Mouse (Mus musculus): ENCODE measurements around the gene Fam110c. TPM values are rescaled to one million over a fixed set of nuclear protein-coding genes. Genes with fewer than 3 reads are reported as not detected.
"Not testable (repeated sequence)": the region's sequence is repeated elsewhere in the genome, so short reads cannot be mapped to it uniquely, and the experiment has no call there.

Fam110c gene
- polyA plus RNA-seq (2016; fragmentation: Nextera tagmentation; extraction: Ambion mirVana), result 0.81 and 1.2 TPM in 2 replicates

- peak within 1 kb of the TSS; percentile 66 for H3K9ac ChIP-seq
- H3K4me3 ChIP-seq, result peak within 1 kb of the TSS; percentile 60
- no peaks in the 10 kb centered on the region for H3K36me3 ChIP-seq
- WGBS, result 2% methylated on average over 50 of the region's 50 CpGs
- peak within 1 kb of the TSS; percentile 97 for H3K4me2 ChIP-seq
- peaks cover 17% of the 10 kb centered on the region for H3K4me1 ChIP-seq (replicated peaks)
- ATAC-seq (ENCODE audit: insufficient number of reproducible peaks, low FRiP score), result peak; percentile 65
- no peaks in the 10 kb centered on the region for H3K9me3 ChIP-seq (replicated peaks)
- H3K27ac ChIP-seq (ENCODE audit: poor library complexity, severe bottlenecking), result no peak within 1 kb of the TSS
- peaks cover 34% of the 10 kb centered on the region for H3K27me3 ChIP-seq (replicated peaks)
Measured at GRCm38 (mm10) chr12:31073412-31074354, at the start of gene Fam110c. Fam110c (plus strand) TSS chr12:31073861.

DNA sequence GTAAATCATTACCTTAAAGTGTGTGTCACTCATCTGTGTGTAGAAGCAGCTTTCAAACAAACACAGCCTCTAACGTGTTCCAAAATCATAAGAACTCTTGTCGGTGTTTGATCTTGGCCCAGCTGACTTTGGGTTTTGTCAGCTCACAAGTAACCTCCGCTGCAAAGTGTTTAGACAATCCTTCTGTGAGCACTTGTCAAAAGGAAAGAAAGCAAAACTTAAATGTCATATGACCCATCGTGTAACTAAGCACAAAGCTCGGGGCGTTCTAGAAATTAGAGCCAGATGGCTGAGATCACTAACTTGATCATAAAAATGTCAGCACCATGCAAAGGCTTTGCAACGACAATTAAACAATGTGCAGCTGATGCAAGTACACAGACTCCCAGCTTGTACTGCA, 47.2 kb upstream of the Fam110c start:
- no peak for ATAC-seq (ENCODE audit: insufficient number of reproducible peaks, low FRiP score)
- no peak overlapping the region for H3K4me2 ChIP-seq

DNA sequence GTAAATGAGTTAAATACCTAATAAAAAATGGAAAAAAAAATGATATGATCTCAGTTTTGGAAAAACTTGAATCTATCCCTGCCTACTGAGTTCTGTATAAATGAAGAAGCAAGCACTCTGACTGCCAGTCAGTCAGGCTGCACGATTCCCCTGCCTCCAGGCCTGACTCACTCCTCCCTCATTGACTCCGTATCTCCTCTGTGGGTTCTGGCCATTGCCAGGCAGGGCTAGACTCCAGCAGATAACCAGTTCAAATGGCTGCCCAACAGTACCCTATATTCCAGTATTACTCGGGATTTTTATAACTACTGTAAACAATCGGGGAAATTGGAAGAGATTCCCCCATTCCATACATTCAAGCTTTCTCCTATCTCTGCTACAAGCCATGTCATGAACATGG, 21.6 kb upstream of the Fam110c start:
- ATAC-seq (ENCODE audit: insufficient number of reproducible peaks, low FRiP score), result no peak
- H3K36me3 ChIP-seq, result no peaks in the 10 kb centered on the region
- 80% methylated on average over 4 of the region's 4 CpGs for WGBS
- H3K4me2 ChIP-seq, result no peak overlapping the region
- no peaks in the 10 kb centered on the region for H3K27me3 ChIP-seq (replicated peaks)
- no peaks in the 10 kb centered on the region for H3K9me3 ChIP-seq (replicated peaks)
- H3K4me3 ChIP-seq, result no peak overlapping the region
- no peak overlapping the region for H3K27ac ChIP-seq (ENCODE audit: poor library complexity, severe bottlenecking)
- no peaks in the 10 kb centered on the region for H3K4me1 ChIP-seq (replicated peaks)
- H3K9ac ChIP-seq, result no peak overlapping the region

More for the DNA sequence above, 47.2 kb upstream of the Fam110c start:
- no peak overlapping the region for H3K4me3 ChIP-seq
- no peaks in the 10 kb centered on the region for H3K4me1 ChIP-seq (replicated peaks)
- 66% methylated on average over 7 of the region's 7 CpGs for WGBS
- H3K36me3 ChIP-seq, result no peaks in the 10 kb centered on the region
- H3K9me3 ChIP-seq (replicated peaks), result peaks cover 3% of the 10 kb centered on the region; the same call in 1 of the 2 replicates
- no peaks in the 10 kb centered on the region for H3K27me3 ChIP-seq (replicated peaks)
- H3K27ac ChIP-seq (ENCODE audit: poor library complexity, severe bottlenecking), result no peak overlapping the region
- H3K9ac ChIP-seq, result no peak overlapping the region

DNA sequence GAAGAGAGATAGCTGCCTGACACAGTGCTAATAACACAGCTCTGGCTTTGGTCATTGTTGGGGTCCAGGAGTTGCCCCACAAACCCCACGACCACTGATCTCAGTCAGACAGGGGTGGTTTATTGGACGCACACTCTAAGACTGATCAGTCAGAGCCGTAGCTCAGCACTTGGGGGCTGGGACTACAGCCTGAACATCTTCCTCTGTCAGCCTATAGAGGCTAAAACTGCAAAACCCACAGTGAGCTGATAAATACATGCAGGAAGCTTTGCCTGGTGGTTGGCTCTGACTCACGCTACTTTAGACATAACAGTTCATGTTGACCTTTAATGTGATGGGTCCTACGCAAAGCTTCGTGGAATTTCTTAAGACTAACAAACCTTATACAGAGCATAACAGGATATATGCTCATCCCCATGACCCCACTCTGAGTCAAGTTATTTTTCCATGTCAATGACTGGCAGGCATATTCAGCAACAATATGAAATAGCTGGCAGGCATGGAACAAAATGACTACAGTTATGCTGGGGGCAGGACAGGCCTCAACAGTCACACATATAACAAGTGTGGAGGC, 17.3 kb upstream of the Fam110c start:
- no peaks in the 10 kb centered on the region for H3K27me3 ChIP-seq (replicated peaks)
- H3K27ac ChIP-seq (ENCODE audit: poor library complexity, severe bottlenecking), result no peak overlapping the region
- no peaks in the 10 kb centered on the region for H3K9me3 ChIP-seq (replicated peaks)
- H3K4me3 ChIP-seq, result no peak overlapping the region
- H3K4me1 ChIP-seq (replicated peaks), result no peaks in the 10 kb centered on the region
- no peaks in the 10 kb centered on the region for H3K36me3 ChIP-seq
- ATAC-seq (ENCODE audit: insufficient number of reproducible peaks, low FRiP score), result no peak
- H3K4me2 ChIP-seq, result no peak overlapping the region
- H3K9ac ChIP-seq, result no peak overlapping the region
- WGBS, result 76% methylated on average over 6 of the region's 6 CpGs

GRCm38 (mm10) chr12:31059393-31059853, 14.2 kb upstream of the Fam110c start:
- Histone ChIP-seq H3K27ac (ENCODE audit: poor library complexity, severe bottlenecking) (no peak overlapping the region), H3K4me3 (no peak overlapping the region), H3K27me3 (replicated peaks) (no peaks in the 10 kb centered on the region), H3K4me2 (no peak overlapping the region), H3K9ac (no peak overlapping the region), H3K36me3 (no peaks in the 10 kb centered on the region), H3K9me3 (replicated peaks) (no peaks in the 10 kb centered on the region), H3K4me1 (replicated peaks) (no peaks in the 10 kb centered on the region)
- 50% methylated on average over 8 of the region's 8 CpGs for WGBS
- ATAC-seq (ENCODE audit: insufficient number of reproducible peaks, low FRiP score), result no peak

DNA sequence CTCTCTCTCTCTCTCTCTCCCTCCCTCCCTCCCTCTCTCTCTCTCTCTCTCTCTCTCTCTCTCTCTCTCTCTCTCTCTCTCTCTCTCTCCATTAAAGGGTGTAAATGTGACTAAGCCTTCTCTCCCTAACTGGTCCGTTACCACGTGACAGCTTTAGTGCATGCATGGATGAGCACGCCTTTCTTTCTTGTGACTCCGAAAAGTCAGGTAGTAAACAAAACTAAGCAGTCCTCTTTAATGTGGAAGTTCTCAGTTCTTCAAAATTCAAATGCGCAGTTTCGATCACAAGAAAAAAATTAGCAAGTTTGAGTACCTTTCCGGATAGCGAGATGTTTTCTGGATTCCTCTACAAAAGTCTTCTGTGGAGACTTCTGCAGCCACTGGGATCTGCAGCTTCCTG, 13.4 kb upstream of the Fam110c start:
- Histone ChIP-seq H3K4me3 (no peak overlapping the region), H3K9me3 (replicated peaks) (no peaks in the 10 kb centered on the region), H3K9ac (no peak overlapping the region), H3K4me1 (replicated peaks) (no peaks in the 10 kb centered on the region), H3K27me3 (replicated peaks) (no peaks in the 10 kb centered on the region), H3K4me2 (no peak overlapping the region), H3K27ac (ENCODE audit: poor library complexity, severe bottlenecking) (no peak overlapping the region), H3K36me3 (no peaks in the 10 kb centered on the region)
- no peak for ATAC-seq (ENCODE audit: insufficient number of reproducible peaks, low FRiP score)
- WGBS, result 59% methylated on average over 8 of the region's 8 CpGs

GRCm38 (mm10) chr12:31071222-31071621, 2.4 kb upstream of the Fam110c start:
- no peak overlapping the region for H3K27ac ChIP-seq (ENCODE audit: poor library complexity, severe bottlenecking)
- H3K4me1 ChIP-seq (replicated peaks), result peaks cover 14% of the 10 kb centered on the region
- H3K36me3 ChIP-seq, result no peaks in the 10 kb centered on the region
- no peak overlapping the region for H3K9ac ChIP-seq
- no peak for ATAC-seq (ENCODE audit: insufficient number of reproducible peaks, low FRiP score)
- H3K9me3 ChIP-seq (replicated peaks), result no peaks in the 10 kb centered on the region
- peaks cover 30% of the 10 kb centered on the region for H3K27me3 ChIP-seq (replicated peaks)
- no peak overlapping the region for H3K4me3 ChIP-seq
- H3K4me2 ChIP-seq, result no peak overlapping the region
- 77% methylated on average over 5 of the region's 5 CpGs for WGBS

DNA sequence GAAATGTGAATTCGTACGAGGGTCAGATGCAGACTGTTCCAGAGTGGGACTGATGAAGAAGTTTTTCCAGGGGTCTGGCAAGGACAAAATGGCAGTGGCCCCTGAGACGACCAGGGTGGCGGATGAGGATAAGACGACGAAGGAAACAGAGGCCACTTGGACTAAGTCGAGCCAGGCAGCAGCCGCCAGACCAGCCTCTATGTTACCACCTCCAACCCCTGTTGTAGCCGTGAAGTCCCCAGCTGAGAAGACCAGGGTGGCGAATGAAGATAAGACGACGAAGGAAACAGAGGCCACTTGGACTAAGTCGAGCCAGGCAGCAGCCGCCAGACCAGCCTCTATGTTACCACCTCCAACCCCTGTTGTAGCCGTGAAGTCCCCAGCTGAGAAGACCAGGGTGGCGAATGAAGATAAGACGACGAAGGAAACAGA, 710 bp downstream of the Fam110c start:
- H3K4me3 ChIP-seq, result peak overlapping the region; percentile 60
- H3K9ac ChIP-seq, result peak overlapping the region; percentile 66
- H3K9me3 ChIP-seq (replicated peaks); H3K36me3 ChIP-seq; H3K27ac ChIP-seq (ENCODE audit: poor library complexity, severe bottlenecking): not testable (repeated sequence)
- peak overlapping the region; percentile 97 for H3K4me2 ChIP-seq
- under 1% methylated on average over 18 of the region's 18 CpGs for WGBS
- peak; percentile 74 for ATAC-seq (ENCODE audit: insufficient number of reproducible peaks, low FRiP score)
- peaks cover 17% of the 10 kb centered on the region for H3K4me1 ChIP-seq (replicated peaks)
- H3K27me3 ChIP-seq (replicated peaks), result peaks cover 34% of the 10 kb centered on the region

DNA sequence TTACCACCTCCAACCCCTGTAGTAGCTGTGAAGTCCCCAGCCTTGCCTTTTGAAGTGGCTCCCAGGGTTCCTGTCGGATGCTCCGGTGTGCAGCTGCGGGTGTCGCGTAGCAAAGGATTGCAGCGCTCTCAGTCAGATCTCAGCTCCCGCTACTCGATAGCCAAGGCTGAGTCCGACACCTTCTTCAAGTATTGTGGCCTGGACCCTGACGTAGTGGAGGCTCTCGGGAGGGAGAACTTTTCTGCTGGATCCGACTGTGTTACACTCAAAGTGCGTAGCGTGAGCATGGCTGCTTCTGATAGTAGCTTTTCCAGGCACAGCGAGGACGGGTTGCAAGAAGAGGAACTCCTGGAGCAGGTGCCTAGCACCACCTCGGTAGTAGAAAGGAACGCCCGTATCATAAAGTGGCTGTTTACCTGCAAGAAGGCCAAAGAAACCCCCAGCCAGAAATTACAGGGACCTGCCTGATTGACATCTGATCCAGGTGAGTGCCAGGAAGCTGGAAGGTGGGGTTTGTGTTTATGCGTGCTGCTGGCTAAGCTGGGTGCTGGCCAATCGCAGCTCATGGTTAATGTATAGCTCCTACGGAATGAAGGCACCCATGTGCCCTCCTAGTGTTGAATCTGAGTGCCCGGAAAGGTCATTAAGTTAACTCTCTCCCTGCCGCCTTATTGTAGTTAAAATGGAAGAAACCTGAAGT, 1.3 kb downstream of the Fam110c start:
- peak overlapping the region; percentile 97 for H3K4me2 ChIP-seq
- H3K27ac ChIP-seq (ENCODE audit: poor library complexity, severe bottlenecking), result no peak overlapping the region
- peak; percentile 55; the same call in 1 of the 2 replicates for ATAC-seq (ENCODE audit: insufficient number of reproducible peaks, low FRiP score)
- peak overlapping the region; percentile 52; the same call in 1 of the 2 replicates for H3K9ac ChIP-seq
- peaks cover 17% of the 10 kb centered on the region for H3K4me1 ChIP-seq (replicated peaks)
- H3K36me3 ChIP-seq, result no peaks in the 10 kb centered on the region
- H3K9me3 ChIP-seq (replicated peaks), result no peaks in the 10 kb centered on the region
- H3K4me3 ChIP-seq, result peak overlapping the region; percentile 47
- peaks cover 34% of the 10 kb centered on the region for H3K27me3 ChIP-seq (replicated peaks)
- 2% methylated on average over 24 of the region's 24 CpGs for WGBS

- peaks cover 31% of the 10 kb centered on the region for H3K27me3 ChIP-seq (replicated peaks)
- 65% methylated on average over 7 of the region's 7 CpGs for WGBS
- H3K9me3 ChIP-seq (replicated peaks), result no peaks in the 10 kb centered on the region
- no peak overlapping the region for H3K9ac ChIP-seq
- H3K4me3 ChIP-seq, result no peak overlapping the region
- ATAC-seq (ENCODE audit: insufficient number of reproducible peaks, low FRiP score), result no peak
- H3K4me2 ChIP-seq, result no peak overlapping the region
- H3K4me1 ChIP-seq (replicated peaks), result peaks cover 33% of the 10 kb centered on the region
- H3K36me3 ChIP-seq, result no peaks in the 10 kb centered on the region
- H3K27ac ChIP-seq (ENCODE audit: poor library complexity, severe bottlenecking), result no peak overlapping the region
Measured at GRCm38 (mm10) chr12:31077020-31077419, 3.4 kb downstream of the Fam110c start.

DNA sequence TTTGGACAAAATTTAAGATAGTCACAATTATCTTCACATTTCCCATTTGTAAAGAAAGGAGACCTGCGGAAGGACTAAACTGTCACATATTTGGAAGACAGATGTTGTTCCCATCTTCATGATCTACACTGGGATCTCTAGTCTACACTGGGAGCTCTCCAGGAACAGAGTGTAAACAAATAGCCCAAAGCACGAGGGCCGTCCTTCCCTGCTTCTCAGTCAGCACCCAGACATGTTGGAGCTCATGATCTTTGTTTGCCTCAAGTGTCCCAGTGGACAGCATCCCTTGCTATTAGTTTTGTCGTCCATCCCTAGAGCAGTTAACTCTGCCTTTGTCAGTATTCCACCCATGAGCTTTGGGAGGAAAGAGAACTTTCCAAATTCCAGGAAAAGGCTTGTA, 4.4 kb downstream of the Fam110c start:
- Histone ChIP-seq H3K27me3 (replicated peaks) (peaks cover 21% of the 10 kb centered on the region), H3K4me3 (no peak overlapping the region), H3K4me2 (no peak overlapping the region), H3K9me3 (replicated peaks) (no peaks in the 10 kb centered on the region), H3K9ac (no peak overlapping the region), H3K27ac (ENCODE audit: poor library complexity, severe bottlenecking) (no peak overlapping the region), H3K4me1 (replicated peaks) (peaks cover 40% of the 10 kb centered on the region), H3K36me3 (no peaks in the 10 kb centered on the region)
- WGBS, result 58% methylated on average over 4 of the region's 4 CpGs
- ATAC-seq (ENCODE audit: insufficient number of reproducible peaks, low FRiP score), result no peak

Data from heart, embryonic 12.5 days (tissue).